Mouse (Mus musculus): ENCODE measurements around the gene Arhgap25. TPM values are rescaled to one million over a fixed set of nuclear protein-coding genes. Genes with fewer than 3 reads are reported as not detected.
A peak's percentile ranks its signal among the peaks of the same experiment; 100 is the strongest.

The Arhgap25 gene
- polyA plus RNA-seq, 1 experiment from 2014 or later = 2.1 TPM

- no peaks in the 10 kb centered on the region for H3K36me3 ChIP-seq
- H3K4me3 ChIP-seq = no peak overlapping the region
- no peaks in the 10 kb centered on the region for H3K9me3 ChIP-seq (replicated peaks)
- H3K4me2 ChIP-seq = no peak overlapping the region
- H3K27ac ChIP-seq (ENCODE audit: poor library complexity, severe bottlenecking) = no peak overlapping the region
- no peak overlapping the region for H3K9ac ChIP-seq
- WGBS = 89% methylated on average over 4 of the region's 4 CpGs
- H3K4me1 ChIP-seq (replicated peaks) = peaks cover 38% of the 10 kb centered on the region
- ATAC-seq (ENCODE audit: insufficient number of reproducible peaks, low FRiP score) = no peak
- peaks cover 45% of the 10 kb centered on the region for H3K27me3 ChIP-seq (replicated peaks)
Observed at GRCm38 (mm10) chr6:87447217-87447616, 85.8 kb downstream of the Arhgap25 start.

DNA sequence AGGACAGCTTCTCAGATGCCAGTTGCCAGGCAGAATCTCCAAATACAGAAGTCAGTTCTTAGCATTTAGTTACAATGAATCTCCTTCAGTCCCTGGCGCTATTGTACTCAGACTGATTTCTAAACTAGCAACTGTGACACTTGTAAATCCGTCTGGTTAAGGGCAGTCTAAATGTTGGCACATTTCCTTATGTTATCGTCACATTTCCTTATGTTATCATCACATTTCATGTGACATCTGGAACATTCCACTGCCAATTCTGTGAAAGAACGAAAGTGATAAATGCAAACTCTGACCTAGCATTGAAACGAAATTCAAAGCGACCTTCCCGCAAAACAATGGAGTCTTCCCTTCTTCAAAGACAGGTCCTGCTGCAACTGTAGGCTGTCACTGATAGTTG is 87.8 kb downstream of the Arhgap25 start:
- H3K4me3 ChIP-seq = no peak overlapping the region
- 57% methylated on average over 7 of the region's 7 CpGs for WGBS
- H3K9me3 ChIP-seq (replicated peaks) = no peaks in the 10 kb centered on the region
- H3K4me1 ChIP-seq (replicated peaks) = peaks cover 54% of the 10 kb centered on the region
- no peak overlapping the region for H3K27ac ChIP-seq (ENCODE audit: poor library complexity, severe bottlenecking)
- no peak overlapping the region for H3K9ac ChIP-seq
- no peaks in the 10 kb centered on the region for H3K36me3 ChIP-seq
- no peak overlapping the region for H3K4me2 ChIP-seq
- H3K27me3 ChIP-seq (replicated peaks) = peaks cover 30% of the 10 kb centered on the region
- no peak for ATAC-seq (ENCODE audit: insufficient number of reproducible peaks, low FRiP score)

DNA sequence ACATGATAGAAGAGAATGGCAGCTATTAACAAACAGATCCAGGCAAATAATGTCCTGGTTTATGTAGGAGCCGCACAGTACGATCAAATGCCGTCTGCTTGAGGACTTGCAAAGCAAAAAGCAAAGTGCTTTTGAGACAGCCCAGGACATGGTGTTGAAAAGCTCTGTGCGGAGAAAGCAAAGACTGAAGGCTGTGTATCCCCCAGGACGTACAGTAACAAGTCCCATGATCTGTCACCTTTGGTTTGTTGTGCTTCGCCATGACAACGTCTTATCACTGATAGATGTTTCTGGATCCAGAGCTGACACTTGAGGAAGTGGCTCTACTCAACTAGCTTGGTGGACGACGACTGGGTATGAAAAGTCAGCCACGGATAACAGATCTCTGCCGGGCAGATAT is 89.8 kb downstream of the Arhgap25 start:
- ATAC-seq (ENCODE audit: insufficient number of reproducible peaks, low FRiP score) = peak; percentile 64
- Histone ChIP-seq H3K27ac (ENCODE audit: poor library complexity, severe bottlenecking) (peak overlapping the region; percentile 34; the same call in 1 of the 2 replicates), H3K4me3 (no peak overlapping the region), H3K4me2 (peak overlapping the region; percentile 41), H3K4me1 (replicated peaks) (peaks cover 35% of the 10 kb centered on the region), H3K9ac (no peak overlapping the region), H3K27me3 (replicated peaks) (peaks cover 25% of the 10 kb centered on the region), H3K36me3 (no peaks in the 10 kb centered on the region), H3K9me3 (replicated peaks) (no peaks in the 10 kb centered on the region)
- 24% methylated on average over 11 of the region's 11 CpGs for WGBS

- no peak for ATAC-seq (ENCODE audit: insufficient number of reproducible peaks, low FRiP score)
- Histone ChIP-seq H3K9ac (no peak overlapping the region), H3K36me3 (no peaks in the 10 kb centered on the region), H3K27me3 (replicated peaks) (peaks cover 20% of the 10 kb centered on the region; the same call in 1 of the 2 replicates), H3K4me2 (peak overlapping the region; percentile 47), H3K4me1 (replicated peaks) (peaks cover 52% of the 10 kb centered on the region), H3K4me3 (no peak overlapping the region; the same call in 1 of the 2 replicates), H3K27ac (ENCODE audit: poor library complexity, severe bottlenecking) (peak overlapping the region; percentile 51), H3K9me3 (replicated peaks) (no peaks in the 10 kb centered on the region)
- WGBS = 50% methylated on average over 8 of the region's 8 CpGs
Observed at GRCm38 (mm10) chr6:87436745-87437144, 96.3 kb downstream of the Arhgap25 start.

DNA sequence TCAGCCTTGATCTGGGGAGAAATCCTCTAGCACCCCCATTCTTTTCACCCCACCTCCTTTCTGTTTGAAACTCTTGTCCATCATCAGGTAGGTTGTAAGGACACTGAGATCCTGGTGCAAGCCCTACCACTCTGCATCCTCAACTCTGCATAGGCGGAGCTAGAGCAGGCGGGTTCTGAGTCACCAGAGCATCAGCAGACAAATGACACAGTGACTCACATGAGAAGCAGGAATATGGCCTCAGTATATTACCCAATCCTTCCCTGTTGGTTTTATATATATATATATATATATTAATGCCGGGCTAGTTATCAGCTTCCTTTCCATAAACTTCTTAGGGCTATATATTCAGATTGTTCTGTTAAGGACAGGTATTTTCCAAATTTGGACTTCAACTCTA is 97.3 kb downstream of the Arhgap25 start:
- WGBS = 81% methylated on average over 3 of the region's 3 CpGs
- ATAC-seq (ENCODE audit: insufficient number of reproducible peaks, low FRiP score) = no peak

DNA sequence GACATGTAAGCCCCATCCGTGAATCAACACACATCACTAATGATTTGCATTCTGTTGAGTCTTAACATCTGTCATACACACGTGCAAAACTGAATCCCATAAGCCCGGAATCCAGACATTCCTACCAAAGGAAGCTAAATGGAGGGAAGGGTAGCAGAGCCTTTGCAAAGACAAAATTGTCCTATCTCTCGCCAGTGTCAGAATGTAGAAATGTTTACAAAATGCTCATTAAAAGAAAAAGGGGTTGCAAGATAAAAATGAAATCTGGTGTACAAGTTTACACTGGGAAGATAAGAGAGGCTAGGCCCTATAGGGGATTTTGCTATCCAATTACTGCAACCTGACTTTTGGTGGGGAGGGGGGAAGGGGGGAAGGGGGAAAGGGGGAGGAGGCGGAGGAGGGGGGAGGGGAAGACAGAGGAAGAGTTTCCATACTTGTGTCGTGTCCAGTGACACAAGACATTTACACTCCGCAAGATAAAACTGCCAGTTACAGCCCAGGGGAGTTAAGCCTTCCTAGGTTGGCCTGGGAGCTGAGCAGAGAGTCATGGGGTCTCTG is 104.5 kb downstream of the Arhgap25 start, which contains the start of gene Bmp10:
TSS of gene Bmp10 (plus strand) at position 508 of the 558 bp plus-strand sequence.
- ATAC-seq (ENCODE audit: insufficient number of reproducible peaks, low FRiP score) = no peak
- Histone ChIP-seq H3K4me1 (replicated peaks) (peaks cover 43% of the 10 kb centered on the region), H3K27me3 (replicated peaks) (peaks cover 28% of the 10 kb centered on the region), H3K9ac (peak within 1 kb of the TSS; percentile 68), H3K4me2 (peak within 1 kb of the TSS; percentile 58), H3K9me3 (replicated peaks) (no peaks in the 10 kb centered on the region), H3K27ac (ENCODE audit: poor library complexity, severe bottlenecking) (peak within 1 kb of the TSS; percentile 86), H3K36me3 (no peaks in the 10 kb centered on the region), H3K4me3 (peak within 1 kb of the TSS; percentile 49)
- 49% methylated on average over 7 of the region's 7 CpGs for WGBS

More for the DNA sequence above, 97.3 kb downstream of the Arhgap25 start:
- Histone ChIP-seq H3K27me3 (replicated peaks) (peaks cover 21% of the 10 kb centered on the region), H3K4me3 (no peak overlapping the region), H3K4me2 (no peak overlapping the region), H3K9me3 (replicated peaks) (no peaks in the 10 kb centered on the region), H3K9ac (no peak overlapping the region), H3K36me3 (no peaks in the 10 kb centered on the region), H3K4me1 (replicated peaks) (peaks cover 43% of the 10 kb centered on the region), H3K27ac (ENCODE audit: poor library complexity, severe bottlenecking) (0 out of 2 replicates have a peak overlapping the region, but pooled peaks have one; percentile 42)

GRCm38 (mm10) chr6:87427616-87428015 is 105.4 kb downstream of the Arhgap25 start:
- H3K9ac ChIP-seq = no peak overlapping the region
- WGBS = 38% methylated on average over 8 of the region's 8 CpGs
- peak overlapping the region; percentile 52; the same call in 1 of the 2 replicates for H3K27ac ChIP-seq (ENCODE audit: poor library complexity, severe bottlenecking)
- no peaks in the 10 kb centered on the region for H3K36me3 ChIP-seq
- H3K4me2 ChIP-seq = peak overlapping the region; percentile 9; the same call in 1 of the 2 replicates
- no peaks in the 10 kb centered on the region for H3K9me3 ChIP-seq (replicated peaks)
- H3K4me1 ChIP-seq (replicated peaks) = peaks cover 44% of the 10 kb centered on the region
- H3K4me3 ChIP-seq = no peak overlapping the region
- ATAC-seq (ENCODE audit: insufficient number of reproducible peaks, low FRiP score) = no peak
- H3K27me3 ChIP-seq (replicated peaks) = peaks cover 21% of the 10 kb centered on the region

- no peaks in the 10 kb centered on the region for H3K36me3 ChIP-seq
- H3K27ac ChIP-seq (ENCODE audit: poor library complexity, severe bottlenecking) = peak overlapping the region; percentile 9; the same call in 1 of the 2 replicates
- H3K4me2 ChIP-seq = 0 out of 2 replicates have a peak overlapping the region, but pooled peaks have one; percentile 9
- H3K4me1 ChIP-seq (replicated peaks) = peaks cover 50% of the 10 kb centered on the region
- ATAC-seq (ENCODE audit: insufficient number of reproducible peaks, low FRiP score) = no peak
- WGBS = 45% methylated on average over 5 of the region's 5 CpGs
- H3K9ac ChIP-seq = no peak overlapping the region
- H3K27me3 ChIP-seq (replicated peaks) = peaks cover 21% of the 10 kb centered on the region
- no peaks in the 10 kb centered on the region for H3K9me3 ChIP-seq (replicated peaks)
- H3K4me3 ChIP-seq = no peak overlapping the region
Observed at GRCm38 (mm10) chr6:87426954-87427353, 106.1 kb downstream of the Arhgap25 start.

DNA sequence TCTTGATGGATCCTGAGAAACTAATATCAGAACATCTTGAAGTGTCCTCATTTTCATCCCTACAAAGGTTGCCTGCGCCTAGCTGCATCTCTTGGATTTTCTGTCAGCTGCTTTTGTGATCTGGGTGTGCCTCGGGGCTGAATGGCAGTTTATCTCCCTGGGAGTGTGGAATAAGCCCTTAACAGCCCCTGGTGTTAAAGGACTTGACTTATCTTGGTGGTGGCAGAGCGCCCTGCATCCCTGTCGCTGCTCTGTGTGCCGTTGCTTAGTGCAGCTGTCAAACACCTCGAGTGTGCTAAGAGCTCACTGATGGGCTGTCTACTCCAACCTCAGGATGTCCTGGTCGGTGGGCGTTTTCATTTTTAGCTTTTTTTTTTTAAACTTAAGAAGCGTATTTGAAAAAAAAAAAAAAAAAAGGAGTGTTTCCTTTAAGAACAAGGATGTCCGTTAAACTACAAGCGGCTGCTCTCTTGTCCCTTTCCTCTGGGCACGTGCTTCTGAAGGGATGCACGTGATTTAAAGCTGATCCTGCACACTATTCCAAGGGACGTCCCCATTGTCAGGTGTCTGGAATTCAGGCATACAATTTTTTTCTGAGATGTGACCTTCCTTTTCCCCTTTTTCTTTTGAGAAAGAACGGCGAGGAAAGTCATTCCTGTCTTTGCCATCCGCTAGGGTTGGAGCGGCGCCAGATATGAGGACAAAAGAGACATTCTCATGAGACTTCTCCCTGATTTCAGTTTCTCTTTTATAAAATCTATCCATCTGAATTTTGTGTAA is 108.8 kb downstream of the Arhgap25 start:
- Histone ChIP-seq H3K9me3 (replicated peaks) (no peaks in the 10 kb centered on the region), H3K27ac (ENCODE audit: poor library complexity, severe bottlenecking) (peak overlapping the region; percentile 36; the same call in 1 of the 2 replicates), H3K36me3 (no peaks in the 10 kb centered on the region), H3K27me3 (replicated peaks) (peaks cover 22% of the 10 kb centered on the region), H3K4me1 (replicated peaks) (peaks cover 60% of the 10 kb centered on the region), H3K9ac (no peak overlapping the region), H3K4me3 (no peak overlapping the region), H3K4me2 (peak overlapping the region; percentile 48)
- ATAC-seq (ENCODE audit: insufficient number of reproducible peaks, low FRiP score) = peak; percentile 75
- WGBS = 21% methylated on average over 19 of the region's 19 CpGs

GRCm38 (mm10) chr6:87422304-87422703 is 110.8 kb downstream of the Arhgap25 start:
- no peak for ATAC-seq (ENCODE audit: insufficient number of reproducible peaks, low FRiP score)
- H3K4me2 ChIP-seq = peak overlapping the region; percentile 40
- peaks cover 37% of the 10 kb centered on the region for H3K27me3 ChIP-seq (replicated peaks)

GRCm38 (mm10) chr6:87412011-87412410 is 121.0 kb downstream of the Arhgap25 start:
- H3K9ac ChIP-seq = no peak overlapping the region
- H3K4me1 ChIP-seq (replicated peaks) = 0 out of 2 replicates have a peak, but pooled peaks cover 4% of the 10 kb centered on the region
- ATAC-seq (ENCODE audit: insufficient number of reproducible peaks, low FRiP score) = no peak
- no peak overlapping the region for H3K4me3 ChIP-seq
- no peak overlapping the region for H3K4me2 ChIP-seq
- H3K27ac ChIP-seq (ENCODE audit: poor library complexity, severe bottlenecking) = no peak overlapping the region
- peaks cover 12% of the 10 kb centered on the region for H3K27me3 ChIP-seq (replicated peaks)
- H3K36me3 ChIP-seq = no peaks in the 10 kb centered on the region
- peaks cover 6% of the 10 kb centered on the region for H3K9me3 ChIP-seq (replicated peaks)
- whole genome bisulfite sequencing = 29% methylated on average over 3 of the region's 3 CpGs

More at GRCm38 (mm10) chr6:87422304-87422703, 110.8 kb downstream of the Arhgap25 start:
- no peaks in the 10 kb centered on the region for H3K9me3 ChIP-seq (replicated peaks)
- H3K27ac ChIP-seq (ENCODE audit: poor library complexity, severe bottlenecking) = no peak overlapping the region; the same call in 1 of the 2 replicates
- H3K9ac ChIP-seq = no peak overlapping the region
- H3K36me3 ChIP-seq = no peaks in the 10 kb centered on the region
- peaks cover 51% of the 10 kb centered on the region for H3K4me1 ChIP-seq (replicated peaks)
- 21% methylated on average over 7 of the region's 7 CpGs for WGBS
- no peak overlapping the region for H3K4me3 ChIP-seq

Measured in heart, embryonic 12.5 days (tissue).